Mouse (Mus musculus) kidney, adult 2 months (tissue): Measurements from ENCODE around the gene Gmds.

ENCODE experiments used
- CTCF ChIP-seq: fragments of 200-500 bp; conservative IDR thresholded peaks from 2 replicates; pipeline ENCODE4 v1.5.1; 2011; ENCODE audit warnings: low read depth, mild to moderate bottlenecking, control low read depth, low read length, moderate library complexity, mixed read lengths; ENCODE audit not compliant: insufficient read depth, insufficient read length
- POLR2A ChIP-seq: fragments of 200-500 bp; IDR thresholded peaks from one replicate; pipeline ENCODE4 v1.6.1; 2011; ENCODE audit warnings: low read depth, low read length, control low read depth

GRCm38 (mm10) chr13:32318309-32318708 lies 20.2 kb downstream of the Gmds start:
- TF ChIP-seq CTCF (no peak), POLR2A (no peak)
